Mouse (Mus musculus) cerebellum, adult 18-20 months (tissue): ENCODE measurements around the gene Frrs1l.
A peak's percentile ranks its signal among the peaks of the same experiment; 100 is the strongest.

Source experiments
- DNase-seq, 2 experiments: peaks; one replicate each; pipeline ENCODE4 v3.0.0; 2021

Gene Frrs1l

GRCm38 (mm10) chr4:56965586-56966179, 24.5 kb downstream of the Frrs1l start:
- DNase-seq: no peak

- peak; percentile 58 to 71 for DNase-seq
Measured at GRCm38 (mm10) chr4:56963687-56964086, 26.5 kb downstream of the Frrs1l start.

GRCm38 (mm10) chr4:56961320-56961925, 28.8 kb downstream of the Frrs1l start:
- DNase-seq: no peak

- DNase-seq: no peak
Measured at GRCm38 (mm10) chr4:56957518-56957917, 32.7 kb downstream of the Frrs1l start.

- no peak for DNase-seq
Measured at GRCm38 (mm10) chr4:56953235-56953634, 37.0 kb downstream of the Frrs1l start.

GRCm38 (mm10) chr4:56951701-56952100, 38.5 kb downstream of the Frrs1l start:
- DNase-seq: no peak

GRCm38 (mm10) chr4:56949494-56949893, 40.7 kb downstream of the Frrs1l start:
- no peak for DNase-seq

- DNase-seq: peak; percentile 95 to 97
Measured at GRCm38 (mm10) chr4:56946641-56947640, 43.2 kb downstream of the Frrs1l start, which contains the start of gene Tmem245. Gene Tmem245 (minus strand): TSS chr4:56947437.

- DNase-seq: no peak
Measured at GRCm38 (mm10) chr4:56946180-56946579, 44.0 kb downstream of the Frrs1l start.

- DNase-seq: no peak
Measured at GRCm38 (mm10) chr4:56944286-56944685, 45.9 kb downstream of the Frrs1l start.

GRCm38 (mm10) chr4:56943258-56943657, 46.9 kb downstream of the Frrs1l start:
- no peak for DNase-seq

- DNase-seq: no peak
Measured at GRCm38 (mm10) chr4:56942567-56942966, 47.6 kb downstream of the Frrs1l start.

GRCm38 (mm10) chr4:56941481-56941880, 48.7 kb downstream of the Frrs1l start:
- DNase-seq: no peak

GRCm38 (mm10) chr4:56937136-56937535, 53.1 kb downstream of the Frrs1l start:
- no peak for DNase-seq

- DNase-seq: no peak
Measured at GRCm38 (mm10) chr4:56935327-56935726, 54.9 kb downstream of the Frrs1l start.

- no peak for DNase-seq
Measured at GRCm38 (mm10) chr4:56933154-56933553, 57.0 kb downstream of the Frrs1l start.

GRCm38 (mm10) chr4:56932096-56932495, 58.1 kb downstream of the Frrs1l start:
- no peak for DNase-seq

GRCm38 (mm10) chr4:56930312-56930711, 59.9 kb downstream of the Frrs1l start:
- DNase-seq: no peak

GRCm38 (mm10) chr4:56926971-56927370, 63.2 kb downstream of the Frrs1l start:
- DNase-seq: no peak

- DNase-seq: no peak
Measured at GRCm38 (mm10) chr4:56922229-56922628, 68.0 kb downstream of the Frrs1l start.

- no peak for DNase-seq
Measured at GRCm38 (mm10) chr4:56915732-56916325, 74.4 kb downstream of the Frrs1l start.

GRCm38 (mm10) chr4:56914761-56915160, 75.4 kb downstream of the Frrs1l start:
- no peak for DNase-seq

- no peak for DNase-seq
Measured at GRCm38 (mm10) chr4:56914338-56914737, 75.9 kb downstream of the Frrs1l start.
